Mouse (Mus musculus): ENCODE results near the gene Il4i1. TPM values are rescaled to one million over a fixed set of nuclear protein-coding genes. Genes with fewer than 3 reads are reported as not detected.
A peak's percentile ranks its signal among the peaks of the same experiment; 100 is the strongest.

Gene Il4i1
- polyA plus RNA-seq, 1 experiment: 4.7 TPM

GRCm38 (mm10) chr7:44839171-44839490, 22.9 kb downstream of the Il4i1 start:
- Histone ChIP-seq H3K9ac (ENCODE audit: low read depth, poor library complexity, severe bottlenecking) (no peak overlapping the region), H3K36me3 (ENCODE audit: control insufficient read depth, insufficient read depth, low read length, poor library complexity, severe bottlenecking) (peaks cover 2% of the 10 kb centered on the region), H3K4me1 (ENCODE audit: control insufficient read depth, insufficient read depth, low read length) (no peaks in the 10 kb centered on the region), H3K27ac (ENCODE audit: insufficient read depth, low read length) (no peak overlapping the region), H3K27me3 (ENCODE audit: control insufficient read depth, insufficient read depth, low read length, poor library complexity, severe bottlenecking) (no peaks in the 10 kb centered on the region), H3K9me3 (replicated peaks; ENCODE audit: control insufficient read depth, insufficient read depth, low read length, poor library complexity, severe bottlenecking) (no peaks in the 10 kb centered on the region), H3K4me3 (ENCODE audit: low read depth, low read length) (peak overlapping the region; percentile 39; the same call in 1 of the 2 replicates)
- no peak for TF ChIP-seq EP300 (IDR thresholded peaks at IDR 0.05; ENCODE audit: insufficient read depth, low read depth, low read length)
- no peak for TF ChIP-seq CTCF (IDR thresholded peaks at IDR 0.05; ENCODE audit: low read depth, low read length)
- TF ChIP-seq POLR2A (IDR thresholded peaks at IDR 0.05; ENCODE audit: insufficient read depth, low read length): no peak

GRCm38 (mm10) chr7:44839491-44840191, 23.5 kb downstream of the Il4i1 start:
- no peak overlapping the region for H3K27ac ChIP-seq (ENCODE audit: insufficient read depth, low read length)
- H3K4me3 ChIP-seq (ENCODE audit: low read depth, low read length): peak overlapping the region; percentile 39
- no peaks in the 10 kb centered on the region for H3K27me3 ChIP-seq (ENCODE audit: control insufficient read depth, insufficient read depth, low read length, poor library complexity, severe bottlenecking)
- H3K9me3 ChIP-seq (replicated peaks; ENCODE audit: control insufficient read depth, insufficient read depth, low read length, poor library complexity, severe bottlenecking): no peaks in the 10 kb centered on the region
- H3K4me1 ChIP-seq (ENCODE audit: control insufficient read depth, insufficient read depth, low read length): no peaks in the 10 kb centered on the region
- TF ChIP-seq EP300 (IDR thresholded peaks at IDR 0.05; ENCODE audit: insufficient read depth, low read depth, low read length) (no peak), POLR2A (IDR thresholded peaks at IDR 0.05; ENCODE audit: insufficient read depth, low read length) (no peak), CTCF (IDR thresholded peaks at IDR 0.05; ENCODE audit: low read depth, low read length) (no peak)
- H3K36me3 ChIP-seq (ENCODE audit: control insufficient read depth, insufficient read depth, low read length, poor library complexity, severe bottlenecking): peaks cover 2% of the 10 kb centered on the region
- H3K9ac ChIP-seq (ENCODE audit: low read depth, poor library complexity, severe bottlenecking): 0 out of 2 replicates have a peak overlapping the region, but pooled peaks have one; percentile 2

- H3K9ac ChIP-seq (ENCODE audit: low read depth, poor library complexity, severe bottlenecking): 0 out of 2 replicates have a peak overlapping the region, but pooled peaks have one; percentile 2
- no peaks in the 10 kb centered on the region for H3K4me1 ChIP-seq (ENCODE audit: control insufficient read depth, insufficient read depth, low read length)
- H3K27me3 ChIP-seq (ENCODE audit: control insufficient read depth, insufficient read depth, low read length, poor library complexity, severe bottlenecking): no peaks in the 10 kb centered on the region
- peaks cover 2% of the 10 kb centered on the region for H3K36me3 ChIP-seq (ENCODE audit: control insufficient read depth, insufficient read depth, low read length, poor library complexity, severe bottlenecking)
- no peak overlapping the region for H3K4me3 ChIP-seq (ENCODE audit: low read depth, low read length)
- TF ChIP-seq EP300 (IDR thresholded peaks at IDR 0.05; ENCODE audit: insufficient read depth, low read depth, low read length) (no peak), POLR2A (IDR thresholded peaks at IDR 0.05; ENCODE audit: insufficient read depth, low read length) (no peak), CTCF (IDR thresholded peaks at IDR 0.05; ENCODE audit: low read depth, low read length) (no peak)
- H3K27ac ChIP-seq (ENCODE audit: insufficient read depth, low read length): no peak overlapping the region
- H3K9me3 ChIP-seq (replicated peaks; ENCODE audit: control insufficient read depth, insufficient read depth, low read length, poor library complexity, severe bottlenecking): no peaks in the 10 kb centered on the region
Observed at GRCm38 (mm10) chr7:44840426-44840825, 24.2 kb downstream of the Il4i1 start.

GRCm38 (mm10) chr7:44841825-44842463, 25.8 kb downstream of the Il4i1 start:
- Histone ChIP-seq H3K36me3 (ENCODE audit: control insufficient read depth, insufficient read depth, low read length, poor library complexity, severe bottlenecking) (peaks cover 2% of the 10 kb centered on the region), H3K27ac (ENCODE audit: insufficient read depth, low read length) (no peak overlapping the region), H3K9ac (ENCODE audit: low read depth, poor library complexity, severe bottlenecking) (no peak overlapping the region), H3K4me3 (ENCODE audit: low read depth, low read length) (no peak overlapping the region), H3K4me1 (ENCODE audit: control insufficient read depth, insufficient read depth, low read length) (no peaks in the 10 kb centered on the region), H3K27me3 (ENCODE audit: control insufficient read depth, insufficient read depth, low read length, poor library complexity, severe bottlenecking) (no peaks in the 10 kb centered on the region), H3K9me3 (replicated peaks; ENCODE audit: control insufficient read depth, insufficient read depth, low read length, poor library complexity, severe bottlenecking) (no peaks in the 10 kb centered on the region)
- TF ChIP-seq CTCF (IDR thresholded peaks at IDR 0.05; ENCODE audit: low read depth, low read length) (no peak), POLR2A (IDR thresholded peaks at IDR 0.05; ENCODE audit: insufficient read depth, low read length) (no peak), EP300 (IDR thresholded peaks at IDR 0.05; ENCODE audit: insufficient read depth, low read depth, low read length) (no peak)

GRCm38 (mm10) chr7:44845006-44845405, 28.8 kb downstream of the Il4i1 start:
- Histone ChIP-seq H3K27ac (ENCODE audit: insufficient read depth, low read length) (no peak overlapping the region), H3K36me3 (ENCODE audit: control insufficient read depth, insufficient read depth, low read length, poor library complexity, severe bottlenecking) (peaks cover 2% of the 10 kb centered on the region), H3K4me1 (ENCODE audit: control insufficient read depth, insufficient read depth, low read length) (no peaks in the 10 kb centered on the region), H3K9me3 (replicated peaks; ENCODE audit: control insufficient read depth, insufficient read depth, low read length, poor library complexity, severe bottlenecking) (no peaks in the 10 kb centered on the region), H3K27me3 (ENCODE audit: control insufficient read depth, insufficient read depth, low read length, poor library complexity, severe bottlenecking) (no peaks in the 10 kb centered on the region), H3K9ac (ENCODE audit: low read depth, poor library complexity, severe bottlenecking) (no peak overlapping the region), H3K4me3 (ENCODE audit: low read depth, low read length) (no peak overlapping the region)
- TF ChIP-seq EP300 (IDR thresholded peaks at IDR 0.05; ENCODE audit: insufficient read depth, low read depth, low read length): no peak

GRCm38 (mm10) chr7:44846804-44847203, 30.6 kb downstream of the Il4i1 start:
- no peaks in the 10 kb centered on the region for H3K4me1 ChIP-seq (ENCODE audit: control insufficient read depth, insufficient read depth, low read length)
- no peak overlapping the region for H3K4me3 ChIP-seq (ENCODE audit: low read depth, low read length)
- TF ChIP-seq CTCF (IDR thresholded peaks at IDR 0.05; ENCODE audit: low read depth, low read length) (no peak), EP300 (IDR thresholded peaks at IDR 0.05; ENCODE audit: insufficient read depth, low read depth, low read length) (no peak), POLR2A (IDR thresholded peaks at IDR 0.05; ENCODE audit: insufficient read depth, low read length) (no peak)
- no peaks in the 10 kb centered on the region for H3K27me3 ChIP-seq (ENCODE audit: control insufficient read depth, insufficient read depth, low read length, poor library complexity, severe bottlenecking)
- no peak overlapping the region for H3K27ac ChIP-seq (ENCODE audit: insufficient read depth, low read length)
- H3K9ac ChIP-seq (ENCODE audit: low read depth, poor library complexity, severe bottlenecking): no peak overlapping the region
- peaks cover 2% of the 10 kb centered on the region for H3K36me3 ChIP-seq (ENCODE audit: control insufficient read depth, insufficient read depth, low read length, poor library complexity, severe bottlenecking)
- H3K9me3 ChIP-seq (replicated peaks; ENCODE audit: control insufficient read depth, insufficient read depth, low read length, poor library complexity, severe bottlenecking): no peaks in the 10 kb centered on the region

Data from ES-Bruce4 (cell line).